Mouse (Mus musculus) neural tube, embryonic 10.5 days (tissue): ENCODE measurements around the gene Ccdc57.
"Not testable (repeated sequence)": the region's sequence is repeated elsewhere in the genome, so short reads cannot be mapped to it uniquely, and the experiment has no call there.

Experiments used
- DNase-seq: peaks from one replicate; pipeline ENCODE4 v3.0.0-alpha.2; 2017; ENCODE audit warnings: low spot score; ENCODE audit errors: extremely low spot score

The Ccdc57 gene

GRCm38 (mm10) chr11:120852083-120852935, 80.4 kb downstream of the Ccdc57 start:
- DNase-seq, result no peak

DNA sequence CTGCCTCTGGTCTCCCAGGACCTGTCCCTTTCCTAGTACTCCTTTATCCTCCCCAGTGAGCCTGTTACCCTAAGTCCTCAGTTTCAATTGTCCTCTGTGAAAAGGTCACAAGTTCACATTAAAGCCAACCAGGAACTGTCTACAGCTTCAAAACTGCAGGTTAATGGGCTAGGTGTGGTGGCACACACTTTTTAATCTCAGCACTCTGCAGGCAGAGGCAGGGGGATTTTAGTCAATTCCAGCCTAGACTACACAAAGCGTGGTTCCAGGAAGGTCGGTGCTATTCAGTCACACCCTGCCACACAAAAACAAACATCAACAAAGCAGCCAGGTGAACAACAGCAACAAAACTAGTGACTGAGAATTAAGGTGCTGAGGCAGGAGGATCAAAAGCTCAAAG, 81.1 kb downstream of the Ccdc57 start:
- no peak for DNase-seq

- DNase-seq, result no peak
Observed at GRCm38 (mm10) chr11:120851132-120851531, 81.5 kb downstream of the Ccdc57 start.

GRCm38 (mm10) chr11:120850331-120851030, 82.2 kb downstream of the Ccdc57 start:
- DNase-seq, result no peak

DNA sequence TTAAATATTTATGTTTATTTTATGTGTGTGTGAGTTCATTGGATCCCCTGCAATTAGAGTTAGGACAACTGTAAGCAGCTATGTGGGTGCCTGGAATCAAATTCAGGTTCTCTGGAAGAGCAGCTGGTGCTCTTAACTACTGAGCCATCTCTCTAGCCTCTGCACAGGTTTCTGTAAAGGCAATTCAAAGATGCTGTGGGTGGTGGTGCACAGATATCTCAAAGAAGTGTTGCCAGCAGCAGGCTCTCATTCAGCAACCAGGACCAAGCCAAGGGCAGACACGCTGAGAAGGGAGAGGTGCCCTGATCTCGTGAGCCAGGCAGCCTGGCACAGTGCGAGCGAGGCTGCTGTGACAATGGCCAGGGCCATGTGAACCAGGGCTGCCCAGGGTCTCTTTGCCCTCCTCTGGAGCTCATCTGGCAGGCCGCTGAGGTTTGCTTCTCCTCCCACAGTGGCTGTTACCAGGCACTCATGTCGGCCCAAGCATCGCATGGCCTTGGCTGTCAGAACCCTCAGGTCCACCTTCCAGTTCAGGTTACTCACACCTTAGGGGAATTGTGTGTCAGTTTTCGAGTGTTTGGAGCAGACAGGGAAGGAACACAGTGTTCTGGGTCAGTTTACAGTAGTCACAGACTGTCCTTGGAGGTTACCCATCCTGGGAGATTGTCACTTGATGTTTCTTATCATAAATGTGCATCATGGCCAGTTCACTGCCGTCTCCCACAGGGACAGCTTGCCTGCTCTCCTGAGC, 85.8 kb downstream of the Ccdc57 start:
- no peak for DNase-seq

DNA sequence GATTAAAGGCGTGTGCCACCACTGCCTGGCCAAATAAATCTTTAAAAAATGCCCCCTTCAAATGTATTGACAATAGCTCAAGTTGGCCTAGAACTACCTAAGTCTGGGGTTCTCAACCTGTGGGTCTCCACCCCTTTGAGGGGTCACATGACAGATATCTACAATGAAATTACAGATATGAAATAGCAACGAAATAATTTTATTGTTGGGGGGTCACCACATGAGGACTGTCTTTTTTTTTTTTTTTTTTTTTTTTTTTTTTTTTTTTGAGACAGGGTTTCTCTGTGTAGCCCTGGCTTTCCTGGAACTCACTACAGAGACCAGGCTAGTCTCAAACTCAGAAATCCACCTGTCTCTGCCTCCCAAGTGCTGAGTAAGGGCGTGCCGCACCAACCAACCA, 88.3 kb downstream of the Ccdc57 start:
- DNase-seq, result no peak

GRCm38 (mm10) chr11:120833555-120834280, 99.0 kb downstream of the Ccdc57 start:
- no peak for DNase-seq

GRCm38 (mm10) chr11:120832962-120833361, 99.7 kb downstream of the Ccdc57 start:
- not testable (repeated sequence) for DNase-seq

GRCm38 (mm10) chr11:120831659-120832440, 100.8 kb downstream of the Ccdc57 start:
- no peak for DNase-seq

DNA sequence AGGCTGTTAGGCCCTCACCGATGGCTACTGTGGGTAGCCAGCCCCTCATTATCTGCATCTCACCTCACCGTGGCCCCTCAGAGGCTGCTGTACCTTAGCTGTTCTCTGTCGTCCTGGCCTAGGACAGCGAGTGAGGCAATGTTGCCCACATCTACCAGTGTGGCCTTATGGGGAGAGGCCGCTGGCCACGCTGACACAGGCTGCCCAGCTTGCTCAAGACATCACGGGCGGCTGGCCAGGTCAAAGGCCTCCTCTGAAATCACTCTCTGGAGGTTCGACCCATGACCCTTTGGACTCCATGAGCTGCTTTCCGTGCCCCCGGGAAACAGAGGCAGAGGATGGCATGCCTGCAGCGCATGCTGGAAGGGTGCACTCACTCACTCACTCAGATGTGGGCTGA, 102.0 kb downstream of the Ccdc57 start:
- no peak for DNase-seq

GRCm38 (mm10) chr11:120829757-120830532, 102.7 kb downstream of the Ccdc57 start:
- no peak for DNase-seq

- DNase-seq, result no peak
Observed at GRCm38 (mm10) chr11:120828416-120828815, 104.3 kb downstream of the Ccdc57 start.

GRCm38 (mm10) chr11:120826016-120826953, 106.4 kb downstream of the Ccdc57 start:
- DNase-seq, result no peak

DNA sequence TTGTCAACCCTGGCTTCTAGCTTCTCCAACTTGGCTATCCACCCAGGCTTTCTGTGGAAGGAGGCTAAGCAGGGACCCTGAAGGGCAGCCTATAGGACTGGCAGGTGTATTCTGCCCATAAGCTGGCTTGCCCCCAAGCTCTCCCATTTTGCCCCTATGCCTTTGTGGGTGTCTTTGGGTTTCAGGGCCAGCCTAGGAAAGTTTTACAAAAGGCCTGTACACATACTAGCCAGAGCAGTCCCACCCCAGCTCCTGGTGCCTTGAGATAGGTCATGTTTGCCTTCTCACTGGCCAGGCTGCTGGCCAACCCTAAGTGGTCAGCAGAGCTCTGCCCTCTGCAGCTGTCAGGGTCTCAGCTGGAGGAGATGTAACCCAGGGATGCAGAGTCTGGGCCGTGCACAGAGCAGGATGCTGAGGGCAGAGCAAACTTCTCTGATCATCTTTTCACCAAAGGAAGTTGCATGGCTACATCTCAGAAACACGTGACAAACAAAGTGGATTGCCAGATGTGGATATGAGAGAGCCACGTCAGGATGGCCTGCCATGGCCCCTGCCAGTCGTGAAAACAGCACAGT, 107.3 kb downstream of the Ccdc57 start:
- no peak for DNase-seq

DNA sequence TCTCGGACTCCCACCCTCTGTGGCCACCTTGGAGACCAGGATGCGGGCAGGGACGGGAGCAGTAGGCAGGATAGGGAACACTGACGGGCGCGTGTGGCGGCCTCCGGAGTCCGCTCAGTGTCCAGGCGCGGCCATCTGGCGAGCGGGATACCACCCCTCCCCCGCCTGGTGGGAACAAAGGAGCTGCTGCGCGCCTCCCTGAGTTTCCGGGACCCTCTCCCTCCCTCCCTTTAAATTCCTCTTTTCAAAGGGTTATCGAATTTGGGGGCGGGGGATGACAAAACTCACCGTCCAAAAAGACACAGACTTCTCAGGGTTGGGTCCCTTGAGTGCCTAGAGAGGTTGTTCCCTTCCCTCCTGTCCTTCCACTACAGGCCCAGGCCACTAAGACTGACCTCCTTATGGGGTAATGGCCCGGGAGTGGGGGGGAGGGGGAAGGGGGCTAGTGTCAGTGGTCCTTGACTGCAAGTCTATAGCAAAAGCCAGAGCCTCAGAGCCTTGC, 107.8 kb downstream of the Ccdc57 start:
- DNase-seq, result no peak

DNA sequence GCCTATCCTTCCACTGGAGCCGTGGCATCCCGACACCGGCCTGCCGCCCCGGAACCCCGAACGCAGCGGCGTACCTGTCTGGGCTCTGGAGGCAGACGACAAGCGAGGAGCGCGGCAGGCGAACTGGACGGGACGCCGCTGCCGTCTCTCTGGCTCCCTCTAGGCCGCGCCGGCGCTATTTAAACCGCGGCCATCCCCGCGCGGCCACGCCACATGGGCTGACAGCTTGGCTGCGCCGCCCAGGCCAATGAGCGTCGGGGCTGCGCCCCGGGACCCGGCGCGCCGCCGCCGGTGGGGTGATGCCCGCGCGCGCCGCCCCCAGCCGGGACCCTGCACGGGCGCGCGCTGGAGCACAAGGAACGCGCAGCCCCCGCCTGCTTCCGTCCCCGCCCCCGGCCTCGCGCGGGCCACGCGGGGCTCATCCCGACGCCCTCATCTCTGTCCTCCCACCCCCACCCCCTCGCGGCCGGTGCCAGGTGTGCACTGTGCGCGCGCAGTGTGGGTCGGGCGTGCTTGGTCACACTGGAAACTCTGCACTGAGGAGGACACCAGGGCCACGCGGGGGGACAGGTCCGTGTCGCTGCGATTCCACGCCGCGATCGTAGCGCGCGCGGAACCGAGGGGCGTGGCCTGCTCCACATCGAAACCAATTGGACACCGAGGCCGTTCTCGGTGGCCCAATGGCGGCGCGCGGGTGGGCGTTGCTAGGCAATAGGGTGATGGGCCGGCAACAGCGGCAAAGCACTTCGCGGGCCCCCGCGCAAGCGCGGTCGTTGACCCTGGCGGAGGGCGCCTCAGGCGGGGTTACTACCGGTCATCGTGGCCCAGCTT, 108.5 kb downstream of the Ccdc57 start, which contains the start of gene Fasn:
TSS of gene Fasn (minus strand) at position 592 of the 831 bp plus-strand sequence.
- DNase-seq, result peak; percentile 99

DNA sequence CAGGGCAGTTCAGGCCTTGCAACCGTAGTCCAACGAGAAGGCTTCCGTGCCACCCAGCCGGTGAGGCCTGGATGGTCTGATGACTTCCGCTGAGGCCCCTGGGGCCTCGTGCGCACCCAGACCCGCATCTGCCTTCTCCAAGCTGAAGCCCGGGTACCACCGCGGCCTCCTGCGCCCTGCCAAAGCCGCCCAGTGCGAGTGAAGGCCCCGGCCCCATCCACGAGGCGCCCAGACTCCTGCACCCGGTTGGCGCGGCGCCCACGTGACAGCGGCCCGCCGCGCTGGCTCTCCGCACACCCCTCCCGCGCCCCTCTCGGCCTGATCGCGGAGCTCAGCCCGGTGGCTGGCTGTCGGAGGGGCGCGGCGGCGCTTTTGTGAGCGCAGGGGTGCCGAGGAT, 109.1 kb downstream of the Ccdc57 start:
- DNase-seq, result no peak
